Mouse (Mus musculus) limb, embryonic 11.5 days (tissue): ENCODE measurements around the gene Cacna2d2. TPM values are rescaled to one million over a fixed set of nuclear protein-coding genes. Genes with fewer than 3 reads are reported as not detected.

ENCODE experiments used
- ATAC-seq: fragments of 200-750 bp; cut with Nextera tagmentation; 2 replicates; pipeline ENCODE4 v1.8.0; 2017; ENCODE audit warnings: low read depth; ENCODE audit not compliant: insufficient number of reproducible peaks, low FRiP score, low TSS enrichment
- DNase-seq: peaks from one replicate; pipeline ENCODE4 v3.0.0-alpha.2; 2015; ENCODE audit warnings: low spot score
- H3K27ac ChIP-seq: fragments of 300-500 bp; sonication (generic); replicated peaks from 2 replicates; pipeline ENCODE4 v1.5.1; 2014; ENCODE audit warnings: low read depth, mild to moderate bottlenecking, low read length
- H3K27me3 ChIP-seq: fragments of 300-500 bp; sonication (generic); 2 replicates; pipeline ENCODE4 v1.6.1; 2014; ENCODE audit warnings: mild to moderate bottlenecking, low read length, mixed read lengths; ENCODE audit not compliant: control insufficient read depth, insufficient read depth
- H3K36me3 ChIP-seq: fragments of 300-500 bp; sonication (generic); 2 replicates; pipeline ENCODE4 v1.6.1; 2014; ENCODE audit warnings: mild to moderate bottlenecking, low read length, moderate library complexity, mixed read lengths; ENCODE audit not compliant: control insufficient read depth, insufficient read depth
- H3K4me1 ChIP-seq: fragments of 300-500 bp; sonication (generic); 2 replicates; pipeline ENCODE4 v1.6.1; 2014; ENCODE audit warnings: low read length, mixed read lengths; ENCODE audit not compliant: control insufficient read depth, insufficient read depth
- H3K4me2 ChIP-seq: fragments of 300-500 bp; sonication (generic); 2 replicates; pipeline ENCODE4 v1.6.1; 2014; ENCODE audit warnings: low read depth, mild to moderate bottlenecking, moderate library complexity; ENCODE audit not compliant: severe bottlenecking
- H3K4me3 ChIP-seq: fragments of 300-500 bp; sonication (generic); 2 replicates; pipeline ENCODE4 v1.5.1; 2014; ENCODE audit warnings: low read depth, low read length
- H3K9ac ChIP-seq: fragments of 300-500 bp; sonication (generic); 2 replicates; pipeline ENCODE4 v1.6.1; 2014; ENCODE audit warnings: mild to moderate bottlenecking, low read length
- H3K9me3 ChIP-seq: fragments of 300-500 bp; sonication (generic); 2 replicates; pipeline ENCODE4 v1.6.1; 2016; ENCODE audit warnings: low read length; ENCODE audit not compliant: control insufficient read depth
- WGBS: fragments of 180-500 bp; shearing (Covaris S2); extraction: QIAGEN DNeasy Blood & Tissue Kit; methylation state at CpG from one replicate; pipeline ENCODE4 v1.1.7; 2014; 5-methylcytosine and 5-hydroxymethylcytosine counted together
- polyA plus RNA-seq: library from polyadenylated mRNA; unstranded; fragments of >200 nt; fragmentation: Nextera tagmentation; extraction: Ambion mirVana; gene quantifications from 2 replicates; pipeline ENCODE4 v1.2.1, GENCODE M21; 2014

The Cacna2d2 gene
- polyA plus RNA-seq, 1 experiment from 2014 or later, result 0.12 TPM

DNA sequence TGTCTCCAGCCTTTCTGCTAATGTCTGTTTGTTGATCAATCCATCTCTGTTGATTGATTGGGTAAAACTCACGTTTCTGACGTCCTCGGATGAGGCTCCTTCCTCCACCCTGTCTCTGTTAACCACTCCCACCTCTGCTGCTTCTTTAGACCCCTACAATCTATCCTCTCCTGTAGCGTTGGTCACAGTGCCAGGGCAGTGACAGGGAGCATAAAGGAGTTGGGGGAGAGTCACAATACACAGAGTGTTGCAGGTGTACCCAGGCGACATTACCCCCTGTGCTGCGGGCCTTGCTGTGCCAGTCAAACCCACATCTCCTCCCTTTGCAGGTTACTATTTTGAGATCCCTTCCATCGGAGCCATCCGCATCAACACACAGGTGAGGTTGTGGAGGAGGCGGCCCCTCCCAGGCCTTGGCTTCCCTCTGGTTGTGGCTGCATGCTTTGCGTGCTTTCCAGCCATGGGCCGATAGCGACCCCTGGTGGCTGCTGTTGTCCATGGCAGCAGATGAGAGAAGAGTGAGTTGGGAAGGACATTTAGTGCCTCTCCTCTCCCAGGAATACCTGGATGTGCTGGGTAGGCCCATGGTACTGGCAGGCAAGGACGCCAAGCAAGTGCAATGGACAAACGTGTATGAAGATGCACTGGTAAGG lies 115.0 kb downstream of the Cacna2d2 start:
- peak; percentile 94 for DNase-seq
- Histone ChIP-seq H3K4me3 (no peak overlapping the region), H3K4me2 (no peak overlapping the region), H3K36me3 (no peaks in the 10 kb centered on the region), H3K27me3 (no peaks in the 10 kb centered on the region; the same call in 1 of the 2 replicates), H3K4me1 (no peaks in the 10 kb centered on the region), H3K27ac (no peak overlapping the region), H3K9ac (no peak overlapping the region), H3K9me3 (no peaks in the 10 kb centered on the region)
- 0 out of 2 replicates have a peak, but pooled peaks have one; percentile 42 for ATAC-seq
- 19% methylated on average over 14 of the region's 14 CpGs for WGBS

DNA sequence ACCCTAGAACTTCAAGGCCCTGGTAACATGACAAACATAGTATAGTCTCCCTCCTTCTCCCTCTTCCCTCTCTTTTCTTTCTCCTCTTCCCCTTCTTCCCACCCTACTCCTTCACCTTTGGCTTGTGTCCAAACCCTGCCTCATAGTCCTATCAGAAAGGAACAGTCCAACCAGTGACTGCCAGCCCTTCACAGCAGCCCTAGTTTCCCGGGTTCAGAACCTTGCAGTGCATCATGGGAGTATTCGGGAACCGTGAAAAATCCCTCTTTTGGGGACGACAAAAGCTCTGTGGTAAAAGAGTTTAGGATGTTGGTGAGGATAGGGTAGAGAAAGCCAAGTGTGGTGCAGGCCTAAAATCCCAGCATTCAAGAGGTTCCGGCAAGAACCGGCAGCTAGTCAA lies 120.9 kb downstream of the Cacna2d2 start:
- Histone ChIP-seq H3K4me2 (no peak overlapping the region), H3K27ac (no peak overlapping the region), H3K4me3 (no peak overlapping the region), H3K9ac (no peak overlapping the region), H3K9me3 (no peaks in the 10 kb centered on the region), H3K4me1 (peaks cover 8% of the 10 kb centered on the region; the same call in 1 of the 2 replicates), H3K27me3 (peaks cover 4% of the 10 kb centered on the region), H3K36me3 (no peaks in the 10 kb centered on the region)
- ATAC-seq (no peak), DNase-seq (no peak)
- WGBS, result 74% methylated on average over 6 of the region's 6 CpGs

DNA sequence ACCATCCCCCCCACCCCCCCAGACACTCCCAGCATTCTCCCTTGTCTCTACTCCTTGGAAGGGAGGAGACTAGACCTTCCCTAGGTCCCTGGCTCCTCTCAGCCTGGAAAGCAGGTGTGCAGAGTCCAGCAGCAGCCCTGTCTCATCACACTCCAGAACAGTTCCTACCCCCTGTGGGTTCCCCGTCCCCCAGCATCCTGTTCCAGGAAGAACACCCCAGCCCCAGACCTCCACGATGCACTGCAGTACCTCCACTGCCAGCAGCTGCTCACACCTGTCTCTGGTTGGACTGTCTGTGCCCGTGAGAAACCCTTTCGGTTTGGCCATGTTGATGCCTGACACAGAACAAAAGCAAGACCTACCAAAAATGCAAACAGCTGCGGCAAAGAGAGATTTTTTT lies 121.8 kb downstream of the Cacna2d2 start:
- Histone ChIP-seq H3K4me3 (no peak overlapping the region), H3K27ac (no peak overlapping the region), H3K27me3 (peaks cover 11% of the 10 kb centered on the region), H3K4me2 (no peak overlapping the region), H3K9me3 (no peaks in the 10 kb centered on the region), H3K36me3 (no peaks in the 10 kb centered on the region), H3K9ac (no peak overlapping the region), H3K4me1 (peaks cover 8% of the 10 kb centered on the region; the same call in 1 of the 2 replicates)
- ATAC-seq (no peak), DNase-seq (no peak)
- 62% methylated on average over 5 of the region's 5 CpGs for WGBS

DNA sequence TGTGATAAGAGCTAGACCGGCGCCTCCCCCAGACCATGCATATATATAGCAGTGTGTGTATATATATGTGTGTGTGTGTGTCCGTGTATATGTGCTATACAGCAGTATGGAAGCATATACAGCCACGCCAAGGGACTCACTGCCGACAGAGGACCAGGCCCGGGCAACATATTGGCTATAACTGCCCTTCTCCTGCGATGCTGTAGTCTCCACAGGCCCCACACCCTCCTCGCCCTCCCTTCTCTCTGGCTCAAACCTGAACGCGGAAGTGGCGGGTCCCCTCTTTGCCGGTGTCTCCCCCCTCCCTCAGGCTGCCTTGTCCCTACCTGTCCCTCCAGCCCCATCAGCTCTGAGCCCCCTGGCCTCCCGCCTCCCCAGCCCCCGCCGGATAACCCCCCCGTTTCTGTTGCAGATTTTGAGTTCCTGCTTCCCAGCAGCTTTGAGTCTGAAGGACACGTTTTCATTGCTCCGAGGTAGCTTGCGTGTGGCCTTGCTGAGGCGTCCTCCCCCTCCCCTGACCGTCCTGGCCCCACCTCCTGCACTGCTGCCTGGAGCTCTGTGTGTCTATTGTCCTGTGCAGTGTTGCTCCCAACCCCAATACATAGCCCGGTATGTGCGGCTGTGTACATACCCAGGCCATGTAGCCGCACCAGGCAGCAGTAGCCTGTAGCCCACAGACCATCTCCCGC lies 122.4 kb downstream of the Cacna2d2 start:
- no peaks in the 10 kb centered on the region for H3K9me3 ChIP-seq
- 27% methylated on average over 25 of the region's 25 CpGs for WGBS
- H3K9ac ChIP-seq, result peak overlapping the region; percentile 35; the same call in 1 of the 2 replicates
- ATAC-seq, result no peak
- no peak overlapping the region for H3K4me3 ChIP-seq
- H3K27ac ChIP-seq, result no peak overlapping the region
- no peak for DNase-seq
- H3K27me3 ChIP-seq, result peaks cover 18% of the 10 kb centered on the region
- peaks cover 12% of the 10 kb centered on the region; the same call in 1 of the 2 replicates for H3K4me1 ChIP-seq
- H3K36me3 ChIP-seq, result no peaks in the 10 kb centered on the region
- peak overlapping the region; percentile 13; the same call in 1 of the 2 replicates for H3K4me2 ChIP-seq

DNA sequence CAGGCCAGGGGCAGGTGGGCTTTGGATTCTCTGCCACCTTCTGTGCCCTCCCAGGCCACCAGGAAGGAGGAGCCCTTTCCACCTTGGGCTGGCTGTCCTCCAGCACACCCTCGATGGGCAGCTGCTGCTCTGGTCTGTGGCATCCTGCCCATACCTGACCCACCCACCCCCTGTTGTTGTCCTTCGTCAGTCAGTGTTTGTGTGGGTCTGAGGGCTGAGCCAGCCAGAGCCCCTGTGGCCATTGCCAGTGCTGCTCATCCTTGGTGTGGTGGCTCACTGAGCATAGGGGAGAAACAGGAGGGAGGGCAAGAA lies 122.9 kb downstream of the Cacna2d2 start:
- no peak overlapping the region for H3K4me3 ChIP-seq

DNA sequence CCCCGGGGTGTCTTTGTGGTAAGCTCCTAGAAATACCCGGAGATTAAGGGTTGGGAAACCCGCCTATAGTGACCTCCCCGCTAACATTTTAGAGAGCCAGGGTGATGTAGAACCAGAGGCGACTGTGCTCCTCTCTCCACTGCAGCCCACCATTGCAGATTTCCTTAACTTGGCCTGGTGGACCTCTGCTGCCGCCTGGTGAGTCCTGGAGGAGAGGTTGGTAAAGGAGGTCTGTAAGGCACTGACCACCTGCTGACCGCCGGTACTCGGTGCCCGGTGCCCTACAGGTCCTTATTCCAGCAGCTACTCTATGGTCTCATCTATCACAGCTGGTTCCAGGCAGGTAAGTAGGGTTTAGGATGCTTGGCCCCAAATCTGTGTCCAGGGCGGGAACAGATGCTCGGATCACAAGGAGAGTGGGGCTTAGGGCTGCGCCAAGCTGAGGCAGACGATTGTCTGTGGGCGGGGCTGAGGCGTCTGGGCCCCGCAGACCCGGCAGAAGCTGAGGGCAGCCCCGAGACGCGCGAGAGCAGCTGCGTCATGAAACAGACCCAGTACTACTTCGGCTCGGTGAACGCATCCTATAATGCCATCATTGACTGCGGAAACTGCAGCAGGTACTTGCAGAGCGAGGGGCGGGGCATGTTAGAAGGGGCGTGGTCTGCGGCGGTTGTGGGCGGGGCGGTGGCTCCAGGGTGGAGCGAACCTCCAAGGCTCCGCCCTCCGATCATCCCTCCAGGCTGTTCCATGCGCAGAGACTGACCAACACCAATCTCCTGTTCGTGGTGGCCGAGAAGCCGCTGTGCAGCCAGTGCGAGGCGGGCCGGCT lies 127.0 kb downstream of the Cacna2d2 start:
- ATAC-seq (peak; percentile 52; the same call in 1 of the 2 replicates), DNase-seq (peak; percentile 85)
- Histone ChIP-seq H3K27me3 (peaks cover 32% of the 10 kb centered on the region), H3K9me3 (no peaks in the 10 kb centered on the region), H3K4me1 (peaks cover 13% of the 10 kb centered on the region), H3K4me3 (peak overlapping the region; percentile 24), H3K4me2 (peak overlapping the region; percentile 53), H3K27ac (no peak overlapping the region), H3K9ac (no peak overlapping the region), H3K36me3 (no peaks in the 10 kb centered on the region)
- WGBS, result 6% methylated on average over 44 of the region's 44 CpGs

More for the DNA sequence above, 122.9 kb downstream of the Cacna2d2 start:
- Histone ChIP-seq H3K36me3 (no peaks in the 10 kb centered on the region), H3K9ac (peak overlapping the region; percentile 35; the same call in 1 of the 2 replicates), H3K27me3 (peaks cover 23% of the 10 kb centered on the region), H3K4me2 (peak overlapping the region; percentile 13; the same call in 1 of the 2 replicates), H3K27ac (no peak overlapping the region), H3K9me3 (no peaks in the 10 kb centered on the region), H3K4me1 (peaks cover 15% of the 10 kb centered on the region)
- no peak for ATAC-seq
- 50% methylated on average over 2 of the region's 2 CpGs for WGBS
- no peak for DNase-seq

DNA sequence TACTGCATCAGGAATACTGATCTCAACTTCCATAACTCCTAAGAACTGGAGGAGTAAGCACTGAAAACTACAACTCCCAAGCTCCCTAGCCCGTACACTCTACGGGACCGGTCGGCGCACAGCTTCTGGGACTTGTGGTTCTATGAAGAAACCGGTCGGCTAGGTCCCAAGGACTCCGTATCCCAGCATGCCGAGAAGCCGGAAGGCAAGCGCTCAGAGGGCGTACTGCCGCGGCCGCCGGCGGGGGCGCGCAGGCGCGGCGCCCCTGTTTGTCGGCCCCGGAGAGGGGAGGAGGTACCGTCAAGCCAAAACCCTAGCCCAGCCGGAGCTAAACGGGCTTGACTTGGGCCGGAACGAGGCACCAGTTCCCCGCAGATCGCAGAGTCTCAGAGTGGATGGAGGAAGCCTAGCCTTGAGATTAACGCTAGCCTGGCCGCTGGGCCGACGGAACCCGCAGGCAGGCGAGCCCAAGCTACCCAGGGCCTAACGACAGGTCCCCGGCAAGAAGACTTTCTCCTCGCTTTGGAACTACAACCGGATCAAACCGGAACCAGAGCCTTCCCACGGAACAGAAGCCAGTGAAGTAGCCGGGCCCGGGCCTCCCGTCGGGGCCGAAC lies 134.5 kb downstream of the Cacna2d2 start, which contains the start of gene Tmem115:
Tmem115 (plus strand) TSS at position 155 of the 617 bp plus-strand sequence.
- peak within 1 kb of the TSS; percentile 73 for H3K9ac ChIP-seq
- ATAC-seq, result peak; percentile 96

More for the DNA sequence above, 134.5 kb downstream of the Cacna2d2 start, which contains the start of gene Tmem115:
- peak within 1 kb of the TSS; percentile 97 for H3K4me2 ChIP-seq
- peak within 1 kb of the TSS; percentile 74 for H3K4me3 ChIP-seq
- peak; percentile 92 for DNase-seq
- WGBS, result under 1% methylated on average over 48 of the region's 48 CpGs
- H3K4me1 ChIP-seq, result peaks cover 20% of the 10 kb centered on the region
- no peaks in the 10 kb centered on the region for H3K9me3 ChIP-seq
- no peak within 1 kb of the TSS for H3K27ac ChIP-seq
- peaks cover 12% of the 10 kb centered on the region for H3K36me3 ChIP-seq
- H3K27me3 ChIP-seq, result peaks cover 3% of the 10 kb centered on the region; the same call in 1 of the 2 replicates
